In genomic region chr8:71380178-71381171, GRCm38 (mm10) we compare ENCODE assay signal across 8 mouse cellular contexts. TPM values are rescaled to one million over a fixed set of nuclear protein-coding genes. Genes with fewer than 3 reads are reported as not detected.
A peak's percentile ranks its signal among the peaks of the same experiment; 100 is the strongest.
DNase-seq lines count a peak whose midpoint lies in the region; ATAC-seq lines count a peak whose summit lies in the region.

No protein-coding gene starts in this region.

- peak overlapping the region; percentile 98 for H3K4me2 ChIP-seq in embryonic facial prominence, embryonic 11.5 days (ENCODE audit: low read depth, low read length)
- peak overlapping the region; percentile 100 for H3K4me2 ChIP-seq in hindbrain, embryonic 16.5 days (ENCODE audit: low read length)
- peak overlapping the region; percentile 79 for H3K4me2 ChIP-seq in liver, embryonic 15.5 days
- peak overlapping the region; percentile 98 for H3K4me2 ChIP-seq in stomach, embryonic 16.5 days (ENCODE audit: low read depth, low read length)

- H3K4me1 ChIP-seq in embryonic facial prominence, embryonic 11.5 days (ENCODE audit: control insufficient read depth, insufficient read depth, low read length) = peaks cover 17% of the 10 kb centered on the region
- peaks cover 48% of the 10 kb centered on the region for H3K4me1 ChIP-seq in hindbrain, embryonic 16.5 days (ENCODE audit: control insufficient read depth, insufficient read depth, low read depth, low read length)
- peaks cover 48% of the 10 kb centered on the region for H3K4me1 ChIP-seq in liver, embryonic 15.5 days (replicated peaks)
- H3K4me1 ChIP-seq in stomach, embryonic 16.5 days (ENCODE audit: control insufficient read depth, insufficient read depth, low read length) = peaks cover 48% of the 10 kb centered on the region

- 2% methylated on average over 72 of the region's 72 CpGs for WGBS in embryonic facial prominence, embryonic 11.5 days
- WGBS in hindbrain, embryonic 16.5 days = under 1% methylated on average over 71 of the region's 72 CpGs
- 4% methylated on average over 72 of the region's 72 CpGs for WGBS in liver, embryonic 15.5 days (ENCODE audit: insufficient replicate concordance)
- 1% methylated on average over 72 of the region's 72 CpGs for WGBS in stomach, embryonic 16.5 days

- peak; percentile 41 for DNase-seq in ovary, postnatal 36 days (ENCODE audit: low spot score)
- DNase-seq in ovary, postnatal 10 days (ENCODE audit: low spot score) = no peak
- DNase-seq in embryonic facial prominence, embryonic 11.5 days (ENCODE audit: low spot score) = peak; percentile 38
- DNase-seq in thymus, postnatal 14 days = no peak
- no peak for DNase-seq in ovary, postnatal 14 days (ENCODE audit: low spot score)

- H3K27ac ChIP-seq in embryonic facial prominence, embryonic 11.5 days (replicated peaks; ENCODE audit: low read depth, low read length) = peak overlapping the region; percentile 92; the same call in 1 of the 2 replicates
- no peak overlapping the region for H3K27ac ChIP-seq in hindbrain, embryonic 16.5 days (ENCODE audit: low read depth, low read length)
- peak overlapping the region; percentile 69; the same call in 1 of the 2 replicates for H3K27ac ChIP-seq in liver, embryonic 15.5 days (replicated peaks)
- peak overlapping the region; percentile 98; the same call in 1 of the 2 replicates for H3K27ac ChIP-seq in stomach, embryonic 16.5 days (ENCODE audit: low read length)

- H3K4me3 ChIP-seq in embryonic facial prominence, embryonic 11.5 days (ENCODE audit: low read depth, low read length) = peak overlapping the region; percentile 67
- H3K4me3 ChIP-seq in hindbrain, embryonic 16.5 days (ENCODE audit: low read length) = peak overlapping the region; percentile 83
- peak overlapping the region; percentile 64 for H3K4me3 ChIP-seq in liver, embryonic 15.5 days (replicated peaks)
- peak overlapping the region; percentile 97 for H3K4me3 ChIP-seq in stomach, embryonic 16.5 days (replicated peaks; ENCODE audit: low read length)

- no peak for ATAC-seq in embryonic facial prominence, embryonic 11.5 days (replicated peaks; ENCODE audit: insufficient number of reproducible peaks, low FRiP score, low TSS enrichment, low read depth)
- ATAC-seq in hindbrain, embryonic 16.5 days = no peak; the same call in 1 of the 2 replicates
- no peak for ATAC-seq in liver, embryonic 15.5 days (ENCODE audit: insufficient read depth)
- ATAC-seq in stomach, embryonic 16.5 days (ENCODE audit: insufficient read depth, low FRiP score) = no peak

- H3K9me3 ChIP-seq in embryonic facial prominence, embryonic 11.5 days (replicated peaks; ENCODE audit: control insufficient read depth, low read length) = no peaks in the 10 kb centered on the region
- H3K9me3 ChIP-seq in hindbrain, embryonic 16.5 days (ENCODE audit: control insufficient read depth, low read length) = no peaks in the 10 kb centered on the region
- no peaks in the 10 kb centered on the region for H3K9me3 ChIP-seq in liver, embryonic 15.5 days (replicated peaks)
- H3K9me3 ChIP-seq in stomach, embryonic 16.5 days (replicated peaks; ENCODE audit: control insufficient read depth, low read length) = no peaks in the 10 kb centered on the region

- peak overlapping the region; percentile 67 for H3K9ac ChIP-seq in embryonic facial prominence, embryonic 11.5 days (replicated peaks; ENCODE audit: low read length)
- peak overlapping the region; percentile 88 for H3K9ac ChIP-seq in hindbrain, embryonic 16.5 days (ENCODE audit: low read depth, low read length)
- H3K9ac ChIP-seq in liver, embryonic 15.5 days = peak overlapping the region; percentile 60
- peak overlapping the region; percentile 97 for H3K9ac ChIP-seq in stomach, embryonic 16.5 days (ENCODE audit: low read length)

- no peaks in the 10 kb centered on the region for H3K36me3 ChIP-seq in embryonic facial prominence, embryonic 11.5 days (replicated peaks; ENCODE audit: control insufficient read depth, insufficient read depth, low read depth, low read length)
- peaks cover 3% of the 10 kb centered on the region; the same call in 1 of the 2 replicates for H3K36me3 ChIP-seq in hindbrain, embryonic 16.5 days (ENCODE audit: control insufficient read depth, insufficient read depth, low read length)
- H3K36me3 ChIP-seq in liver, embryonic 15.5 days (replicated peaks) = 0 out of 2 replicates have a peak, but pooled peaks cover 11% of the 10 kb centered on the region
- H3K36me3 ChIP-seq in stomach, embryonic 16.5 days (ENCODE audit: control insufficient read depth, insufficient read depth, low read length) = no peaks in the 10 kb centered on the region; the same call in 1 of the 2 replicates

- no peaks in the 10 kb centered on the region for H3K27me3 ChIP-seq in embryonic facial prominence, embryonic 11.5 days (ENCODE audit: control insufficient read depth, insufficient read depth, low read length)
- H3K27me3 ChIP-seq in hindbrain, embryonic 16.5 days (replicated peaks; ENCODE audit: control insufficient read depth, insufficient read depth, low read length) = no peaks in the 10 kb centered on the region
- peaks cover 82% of the 10 kb centered on the region for H3K27me3 ChIP-seq in liver, embryonic 15.5 days
- H3K27me3 ChIP-seq in stomach, embryonic 16.5 days (ENCODE audit: control insufficient read depth, insufficient read depth, low read length) = no peaks in the 10 kb centered on the region

RNA-seq across cellular contexts. Expression of gene Nr2f6, which starts 1.3 kb away (rescaled TPM):
- polyA plus RNA-seq in embryonic facial prominence, embryonic 11.5 days (2014; fragmentation: Nextera tagmentation; extraction: Ambion mirVana) = 53.7 and 62.5 TPM in 2 replicates
- polyA plus RNA-seq in hindbrain, embryonic 16.5 days (2015; fragmentation: Nextera tagmentation; extraction: Ambion mirVana) = 20.7 and 23.6 TPM in 2 replicates
- 24.1 and 27.0 TPM in 2 replicates for polyA plus RNA-seq in liver, embryonic 15.5 days (2015; fragmentation: Nextera tagmentation; extraction: Ambion mirVana)
- 17.3 and 24.1 TPM in 2 replicates for polyA plus RNA-seq in stomach, embryonic 16.5 days (2015; fragmentation: Nextera tagmentation; extraction: Ambion mirVana)

RNA-seq across cellular contexts. Expression of gene Ocel1, which starts 9.4 kb away (rescaled TPM):
- 2.1 and 2.2 TPM in 2 replicates for polyA plus RNA-seq in embryonic facial prominence, embryonic 11.5 days (2014; fragmentation: Nextera tagmentation; extraction: Ambion mirVana)
- polyA plus RNA-seq in hindbrain, embryonic 16.5 days (2015; fragmentation: Nextera tagmentation; extraction: Ambion mirVana) = 5.5 and 6.3 TPM in 2 replicates
- 4.6 and 5.2 TPM in 2 replicates for polyA plus RNA-seq in liver, embryonic 15.5 days (2015; fragmentation: Nextera tagmentation; extraction: Ambion mirVana)
- 5.6 and 6.5 TPM in 2 replicates for polyA plus RNA-seq in stomach, embryonic 16.5 days (2015; fragmentation: Nextera tagmentation; extraction: Ambion mirVana)

RNA-seq across cellular contexts. Expression of gene Use1, which starts 13.8 kb away (rescaled TPM):
- polyA plus RNA-seq in embryonic facial prominence, embryonic 11.5 days (2014; fragmentation: Nextera tagmentation; extraction: Ambion mirVana) = 78.0 and 81.0 TPM in 2 replicates
- polyA plus RNA-seq in hindbrain, embryonic 16.5 days (2015; fragmentation: Nextera tagmentation; extraction: Ambion mirVana) = 115 and 120 TPM in 2 replicates
- 38.7 and 41.1 TPM in 2 replicates for polyA plus RNA-seq in liver, embryonic 15.5 days (2015; fragmentation: Nextera tagmentation; extraction: Ambion mirVana)
- polyA plus RNA-seq in stomach, embryonic 16.5 days (2015; fragmentation: Nextera tagmentation; extraction: Ambion mirVana) = 90.2 and 91.5 TPM in 2 replicates

RNA-seq across cellular contexts. Expression of gene Ushbp1, which starts 15.1 kb away (rescaled TPM):
- polyA plus RNA-seq in embryonic facial prominence, embryonic 11.5 days (2014; fragmentation: Nextera tagmentation; extraction: Ambion mirVana) = 2.9 and 4.3 TPM in 2 replicates
- 7.3 and 9.5 TPM in 2 replicates for polyA plus RNA-seq in hindbrain, embryonic 16.5 days (2015; fragmentation: Nextera tagmentation; extraction: Ambion mirVana)
- polyA plus RNA-seq in liver, embryonic 15.5 days (2015; fragmentation: Nextera tagmentation; extraction: Ambion mirVana) = 3.3 and 5.2 TPM in 2 replicates
- polyA plus RNA-seq in stomach, embryonic 16.5 days (2015; fragmentation: Nextera tagmentation; extraction: Ambion mirVana) = 12.7 and 12.8 TPM in 2 replicates

RNA-seq across cellular contexts. Expression of gene Babam1, which starts 16.2 kb away (rescaled TPM):
- polyA plus RNA-seq in embryonic facial prominence, embryonic 11.5 days (2014; fragmentation: Nextera tagmentation; extraction: Ambion mirVana) = 93.6 and 111 TPM in 2 replicates
- 97.3 and 101 TPM in 2 replicates for polyA plus RNA-seq in hindbrain, embryonic 16.5 days (2015; fragmentation: Nextera tagmentation; extraction: Ambion mirVana)
- polyA plus RNA-seq in liver, embryonic 15.5 days (2015; fragmentation: Nextera tagmentation; extraction: Ambion mirVana) = 56.0 and 58.5 TPM in 2 replicates
- 72.2 and 77.4 TPM in 2 replicates for polyA plus RNA-seq in stomach, embryonic 16.5 days (2015; fragmentation: Nextera tagmentation; extraction: Ambion mirVana)

Comparison
In these comparisons a context has a peak if more than half of its experiments do, and no peak if none do; other contexts are left out.
1. DNase-seq: peak in ovary, postnatal 36 days (single experiment) and embryonic facial prominence, embryonic 11.5 days (single experiment); none in ovary, postnatal 10 days (single experiment), thymus, postnatal 14 days (single experiment) and ovary, postnatal 14 days (single experiment).
2. Peak in every context shown above with its lines, with median percentiles within 50 percentile points of each other: H3K4me2 ChIP-seq, H3K4me3 ChIP-seq and H3K9ac ChIP-seq.